Mouse (Mus musculus) embryonic facial prominence, embryonic 10.5 days (tissue): ENCODE data around the gene Slc35e3. TPM values are rescaled to one million over a fixed set of nuclear protein-coding genes. Genes with fewer than 3 reads are reported as not detected.
"Not testable (repeated sequence)": the region's sequence is repeated elsewhere in the genome, so short reads cannot be mapped to it uniquely, and the experiment has no call there.

Source experiments
- DNase-seq: peaks from one replicate; pipeline ENCODE4 v3.0.0-alpha.2; 2017; ENCODE audit warnings: low spot score
- H3K27ac ChIP-seq: fragments of 300-500 bp; sonication (generic); replicated peaks from 2 replicates; pipeline ENCODE4 v1.5.1; 2016; ENCODE audit warnings: mild to moderate bottlenecking
- H3K27me3 ChIP-seq: fragments of 300-500 bp; sonication (generic); replicated peaks from 2 replicates; pipeline ENCODE4 v1.6.1; 2016; ENCODE audit warnings: low read depth, mild to moderate bottlenecking; ENCODE audit not compliant: poor library complexity, severe bottlenecking
- H3K36me3 ChIP-seq: fragments of 300-500 bp; sonication (generic); replicated peaks from 2 replicates; pipeline ENCODE4 v1.6.1; 2016; ENCODE audit warnings: mild to moderate bottlenecking, moderate library complexity
- H3K4me1 ChIP-seq: fragments of 300-500 bp; sonication (generic); 2 replicates; pipeline ENCODE4 v1.6.1; 2016
- H3K4me3 ChIP-seq: fragments of 300-500 bp; sonication (generic); 2 replicates; pipeline ENCODE4 v1.5.1; 2016; ENCODE audit warnings: mild to moderate bottlenecking, moderate library complexity
- H3K9me3 ChIP-seq: fragments of 300-500 bp; sonication (generic); 2 replicates; pipeline ENCODE4 v1.6.1; 2016; ENCODE audit warnings: mild to moderate bottlenecking
- WGBS: fragments of 180-500 bp; shearing (Covaris S2); methylation state at CpG from one replicate; pipeline ENCODE4 v1.1.7; 2016; 5-methylcytosine and 5-hydroxymethylcytosine counted together
- polyA plus RNA-seq: library from polyadenylated mRNA; unstranded; fragments of >200 nt; fragmentation: Nextera tagmentation; extraction: Ambion mirVana; gene quantifications from 2 replicates; pipeline ENCODE4 v1.2.1, GENCODE M21; 2016

The Slc35e3 gene
- polyA plus RNA-seq, 1 experiment from 2014 or later, result 24.7 TPM

DNA sequence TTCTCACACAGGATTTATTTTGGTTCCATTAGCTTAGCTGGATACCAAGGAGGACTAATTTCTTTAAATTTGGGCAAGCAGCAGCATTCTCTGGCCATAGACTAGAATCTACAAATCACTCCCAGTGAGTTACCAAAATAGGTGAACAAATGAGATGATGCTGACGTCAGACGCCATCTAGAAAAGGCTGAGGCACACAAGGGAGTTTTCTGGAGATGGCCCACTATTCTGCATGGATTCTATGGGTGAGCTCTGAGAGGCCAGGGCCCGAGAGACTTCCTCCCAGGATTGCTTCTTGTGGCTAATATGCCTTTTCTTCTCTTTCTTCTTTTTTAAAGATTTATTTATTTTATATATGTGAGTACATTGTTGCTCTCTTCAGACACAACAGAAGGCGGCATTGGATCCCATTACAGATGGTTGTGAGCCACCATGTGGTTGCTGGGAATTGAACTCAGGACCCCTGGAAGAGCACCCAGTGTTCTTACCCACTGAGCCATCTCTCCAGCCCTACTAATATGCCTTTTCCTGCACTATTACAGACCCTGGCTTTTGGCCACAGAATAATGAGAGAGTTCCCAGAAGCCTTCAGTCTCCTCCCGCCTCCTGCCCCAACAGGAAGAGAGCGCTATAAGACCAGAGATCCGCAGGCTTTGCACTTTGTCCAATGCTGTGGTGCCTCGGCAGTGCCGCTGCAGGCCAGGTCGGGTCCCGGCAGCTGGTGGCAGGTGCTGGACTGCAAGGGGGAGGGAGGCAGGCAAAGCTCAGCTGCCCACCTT, 19.1 kb upstream of the Slc35e3 start:
- DNase-seq, result no peak
- WGBS, result 94% methylated on average over 11 of the region's 11 CpGs
- H3K36me3 ChIP-seq, result peaks cover 96% of the 10 kb centered on the region

DNA sequence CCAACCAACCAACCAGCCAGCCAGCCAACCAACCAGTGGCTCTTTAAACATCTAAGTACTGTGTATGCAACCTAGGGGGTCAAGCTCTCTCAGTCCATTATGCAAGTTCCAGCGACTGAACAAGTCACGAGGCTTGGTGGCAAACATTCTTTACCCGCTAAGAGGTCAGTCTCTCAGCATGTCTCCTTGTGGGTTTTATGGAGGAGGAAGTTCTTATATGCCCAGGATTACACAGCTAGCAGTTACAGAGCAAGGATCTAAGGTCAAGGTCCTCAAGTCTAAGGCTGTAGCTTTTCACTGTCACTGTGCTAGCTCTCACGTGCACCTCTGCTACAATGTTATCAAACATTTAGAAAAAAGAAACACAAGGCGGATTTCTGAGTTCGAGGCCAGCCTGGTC, 18.4 kb upstream of the Slc35e3 start:
- WGBS, result 95% methylated on average over 6 of the region's 6 CpGs
- H3K27ac ChIP-seq, result no peak overlapping the region
- H3K36me3 ChIP-seq, result peaks cover 96% of the 10 kb centered on the region
- no peaks in the 10 kb centered on the region for H3K4me1 ChIP-seq
- no peak for DNase-seq
- H3K27me3 ChIP-seq, result no peaks in the 10 kb centered on the region
- H3K9me3 ChIP-seq, result no peaks in the 10 kb centered on the region
- H3K4me3 ChIP-seq, result no peak overlapping the region

More for the DNA sequence above, 19.1 kb upstream of the Slc35e3 start:
- Histone ChIP-seq H3K27me3 (no peaks in the 10 kb centered on the region), H3K9me3 (no peaks in the 10 kb centered on the region), H3K4me1 (no peaks in the 10 kb centered on the region), H3K27ac (no peak overlapping the region), H3K4me3 (no peak overlapping the region)

DNA sequence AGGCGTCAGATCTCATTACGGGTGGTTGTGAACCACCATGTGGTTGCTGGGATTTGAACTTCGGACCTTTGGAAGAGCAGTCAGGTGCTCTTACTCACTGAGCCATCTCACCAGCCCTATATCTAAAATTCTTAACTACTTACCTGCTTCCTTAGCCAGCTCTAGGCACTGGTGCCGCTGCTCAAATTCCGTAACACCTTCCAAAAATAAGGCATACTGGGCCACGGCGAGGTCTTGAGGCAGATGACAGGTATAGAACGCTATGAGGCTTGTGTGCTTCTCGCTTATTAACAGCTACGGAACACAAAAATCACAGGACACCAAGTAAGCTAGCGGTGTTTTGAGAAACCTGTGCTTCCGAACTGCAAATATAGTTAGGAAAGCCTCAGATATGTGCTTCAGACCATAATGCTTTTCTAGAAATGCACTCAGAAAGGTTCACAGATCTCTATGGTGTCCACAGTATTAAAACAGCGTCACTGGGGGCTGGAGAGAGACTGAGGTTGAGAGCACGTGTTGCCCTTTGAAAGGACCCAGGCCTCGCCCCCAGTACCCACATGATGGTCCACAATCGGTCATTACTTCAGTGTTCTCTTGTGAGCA, 17.5 kb upstream of the Slc35e3 start:
- H3K9me3 ChIP-seq, result no peaks in the 10 kb centered on the region
- H3K36me3 ChIP-seq, result peaks cover 99% of the 10 kb centered on the region
- H3K27ac ChIP-seq, result no peak overlapping the region
- no peaks in the 10 kb centered on the region for H3K4me1 ChIP-seq
- no peaks in the 10 kb centered on the region for H3K27me3 ChIP-seq
- no peak overlapping the region for H3K4me3 ChIP-seq
- DNase-seq, result no peak
- WGBS, result 96% methylated on average over 16 of the region's 16 CpGs

DNA sequence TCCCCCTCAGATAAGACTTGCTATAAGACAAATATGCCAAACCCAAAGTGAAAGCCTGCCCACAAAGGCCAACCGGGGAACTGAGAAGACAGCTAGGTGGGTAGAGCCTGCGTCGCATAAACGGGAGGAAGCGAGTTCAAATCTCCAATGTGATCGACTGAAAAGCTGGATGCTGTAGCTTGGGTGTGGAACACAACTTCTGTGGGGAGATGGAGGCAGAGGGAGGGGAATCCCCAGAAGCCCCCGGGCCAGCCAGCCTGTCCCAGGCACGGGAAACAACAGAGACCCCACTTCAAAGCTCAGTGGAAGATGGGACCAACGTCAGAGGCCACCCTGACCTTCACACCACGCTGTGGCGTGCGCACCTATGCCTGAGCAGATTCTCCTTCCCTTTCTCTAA, 16.8 kb upstream of the Slc35e3 start:
- Histone ChIP-seq H3K4me1 (no peaks in the 10 kb centered on the region), H3K9me3 (no peaks in the 10 kb centered on the region), H3K27ac (no peak overlapping the region), H3K4me3 (no peak overlapping the region), H3K27me3 (no peaks in the 10 kb centered on the region), H3K36me3 (peaks cover 99% of the 10 kb centered on the region)
- DNase-seq, result no peak
- WGBS, result 96% methylated on average over 12 of the region's 12 CpGs

DNA sequence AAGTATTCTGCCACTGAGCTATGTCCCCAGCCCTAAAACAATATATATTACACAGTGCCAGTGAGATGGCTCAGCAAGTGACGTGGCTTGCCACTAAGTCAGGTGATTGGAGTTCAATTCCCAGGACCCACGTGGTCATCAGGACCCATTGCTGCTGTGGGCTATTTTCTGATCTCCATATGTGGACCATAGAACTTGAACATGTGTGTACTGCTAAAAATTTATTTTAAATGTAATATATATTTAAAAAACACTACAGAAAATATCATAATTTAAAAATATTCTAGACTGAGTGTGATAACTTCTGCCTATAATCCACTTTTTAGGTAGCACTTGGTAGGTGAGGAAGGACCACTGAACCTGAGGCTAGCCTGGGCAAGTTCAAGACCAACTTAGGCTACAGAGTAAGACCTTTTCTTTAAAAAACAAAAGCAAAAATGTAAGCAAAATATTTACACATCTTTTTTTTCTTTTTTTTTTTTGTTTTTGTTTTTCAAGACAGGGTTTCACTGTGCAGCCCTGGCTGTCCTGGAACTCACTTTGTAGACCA, 16.2 kb upstream of the Slc35e3 start:
- Histone ChIP-seq H3K36me3 (peaks cover 99% of the 10 kb centered on the region), H3K27ac (no peak overlapping the region), H3K9me3 (no peaks in the 10 kb centered on the region), H3K4me1 (no peaks in the 10 kb centered on the region), H3K4me3 (no peak overlapping the region), H3K27me3 (no peaks in the 10 kb centered on the region)
- WGBS, result 93% methylated on average over 2 of the region's 2 CpGs
- no peak for DNase-seq

DNA sequence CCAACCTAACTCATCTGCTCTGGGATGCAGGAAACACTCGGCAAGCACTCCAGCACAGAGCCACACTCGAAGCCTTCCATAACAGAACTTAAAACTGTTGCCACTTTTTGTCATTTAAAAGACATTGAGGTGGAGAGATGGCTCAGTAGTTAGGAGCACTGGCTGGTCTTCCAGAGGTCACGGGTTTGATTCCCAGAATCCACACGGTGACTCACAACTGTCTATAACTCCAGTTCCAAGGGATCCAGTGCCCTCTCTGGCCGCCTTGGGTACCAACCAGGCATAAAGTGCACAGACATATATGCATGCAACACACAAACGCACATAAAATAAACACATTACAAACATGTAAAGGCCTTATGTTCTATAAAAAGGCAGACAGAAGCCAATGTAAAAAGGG, 15.4 kb upstream of the Slc35e3 start:
- no peaks in the 10 kb centered on the region for H3K27me3 ChIP-seq
- no peak overlapping the region for H3K27ac ChIP-seq
- H3K9me3 ChIP-seq, result no peaks in the 10 kb centered on the region
- no peaks in the 10 kb centered on the region for H3K4me1 ChIP-seq
- no peak for DNase-seq
- peaks cover 99% of the 10 kb centered on the region for H3K36me3 ChIP-seq
- no peak overlapping the region for H3K4me3 ChIP-seq
- WGBS, result 94% methylated on average over 6 of the region's 6 CpGs

DNA sequence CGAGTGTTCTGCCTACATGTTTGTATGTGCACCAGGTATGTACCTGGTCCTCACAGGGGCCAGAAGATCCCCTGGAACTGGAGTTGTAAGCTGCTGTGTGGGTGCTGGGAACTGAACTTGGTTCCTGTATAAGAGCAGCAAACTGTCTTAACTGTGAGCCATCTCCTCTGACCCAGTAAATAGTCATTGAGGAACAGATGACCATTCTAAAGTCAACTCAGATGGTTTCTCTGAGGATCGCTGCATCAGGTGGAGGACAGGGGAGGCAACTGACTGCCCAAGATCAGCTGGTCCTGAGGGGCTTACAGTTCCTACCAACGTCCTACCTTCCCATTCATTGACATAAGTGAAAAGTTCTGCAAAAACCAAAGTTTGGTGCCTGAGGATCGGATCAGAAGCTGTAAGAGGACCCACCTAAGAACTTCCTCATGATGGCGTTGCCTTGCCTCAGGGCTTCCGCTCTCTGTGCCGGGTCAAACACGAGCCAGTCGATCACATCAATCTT, 14.7 kb upstream of the Slc35e3 start:
- no peaks in the 10 kb centered on the region for H3K4me1 ChIP-seq
- no peaks in the 10 kb centered on the region for H3K27me3 ChIP-seq
- H3K4me3 ChIP-seq, result no peak overlapping the region
- no peak for DNase-seq
- H3K27ac ChIP-seq, result no peak overlapping the region
- H3K36me3 ChIP-seq, result peaks cover 99% of the 10 kb centered on the region
- 96% methylated on average over 9 of the region's 9 CpGs for WGBS
- no peaks in the 10 kb centered on the region for H3K9me3 ChIP-seq

DNA sequence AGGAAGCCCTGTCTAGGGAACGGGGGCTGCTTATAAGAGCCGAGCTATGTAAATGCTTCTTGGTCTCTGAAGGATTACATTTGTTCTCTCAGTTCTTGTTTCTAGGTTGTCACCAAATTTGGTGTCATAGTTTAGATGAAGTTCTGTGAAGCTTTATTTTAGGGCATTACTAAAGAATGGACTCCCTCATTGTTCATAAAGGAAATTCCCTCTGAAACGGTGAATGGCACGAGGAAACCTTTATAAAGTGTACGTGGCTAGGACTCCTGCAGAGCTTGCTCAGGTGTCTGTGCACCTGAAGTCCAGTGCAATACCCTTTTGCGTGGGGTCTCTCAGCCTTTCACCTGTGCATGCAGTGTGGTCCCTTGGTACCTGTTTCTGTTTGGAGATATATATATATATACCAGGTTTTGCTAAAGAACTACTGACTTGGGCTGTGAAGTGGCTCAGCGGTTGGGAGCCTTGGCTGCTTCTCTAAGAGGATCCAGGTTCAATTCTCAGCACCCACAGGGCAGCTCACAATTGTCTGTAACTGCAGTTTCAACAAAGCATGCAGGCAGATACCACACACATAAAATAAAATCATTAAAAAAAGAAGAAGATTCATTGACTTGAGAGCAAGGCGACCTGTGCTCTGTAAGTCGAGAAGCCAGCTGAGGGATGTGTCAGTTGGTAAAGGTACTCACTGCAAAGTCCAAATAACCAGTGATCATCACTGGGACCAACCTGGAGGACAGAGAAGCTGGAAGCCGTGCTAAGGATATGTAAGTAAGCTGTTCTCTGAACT, 13.9 kb upstream of the Slc35e3 start:
- WGBS, result 94% methylated on average over 10 of the region's 10 CpGs
- no peak overlapping the region for H3K4me3 ChIP-seq

DNA sequence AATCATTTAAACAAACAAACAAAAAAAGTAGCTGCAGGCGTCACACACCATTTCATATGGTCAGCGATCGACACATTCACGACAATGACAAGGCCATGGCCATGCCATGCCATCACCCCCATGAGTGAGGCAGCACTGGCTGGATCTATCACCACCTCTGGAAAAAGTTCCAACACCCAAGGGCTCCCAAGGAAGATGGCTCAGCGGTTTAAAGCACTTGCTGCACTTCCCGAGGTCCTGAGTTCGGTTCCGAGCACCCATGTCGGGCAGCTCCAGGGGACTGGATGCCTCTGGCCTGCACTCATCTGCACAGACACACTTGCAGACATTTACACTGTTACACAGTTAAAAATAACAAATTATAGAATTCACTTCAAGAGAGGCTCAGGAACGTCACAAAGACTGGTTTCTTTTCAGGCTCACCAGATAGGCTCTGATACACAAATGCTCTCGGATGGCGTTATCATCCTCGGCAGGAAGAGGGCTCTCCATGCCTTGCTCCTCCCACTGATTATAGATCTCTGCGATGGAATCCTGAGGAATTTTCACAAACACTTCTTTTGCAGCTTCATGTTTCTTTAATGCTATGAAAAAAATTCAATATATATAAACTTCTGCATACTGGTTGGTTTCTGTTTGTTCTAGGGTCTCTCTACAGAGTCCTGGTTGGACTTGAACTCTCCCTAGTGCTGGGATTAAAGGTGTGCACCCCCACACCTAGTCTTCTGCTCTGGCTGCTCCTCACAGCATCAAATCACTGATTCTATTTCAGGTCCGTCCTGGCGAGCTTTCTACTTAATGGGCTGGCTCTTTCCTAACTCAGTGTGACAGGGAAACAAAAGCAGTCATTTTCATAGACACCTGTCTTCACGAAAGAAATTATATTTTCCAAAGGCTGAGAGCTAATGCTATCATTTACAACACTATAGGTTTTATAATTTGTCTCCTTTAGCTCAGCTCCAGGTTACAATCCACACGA, 12.9 kb upstream of the Slc35e3 start:
- Histone ChIP-seq H3K36me3 (peaks cover 99% of the 10 kb centered on the region), H3K27ac (no peak overlapping the region), H3K4me1 (no peaks in the 10 kb centered on the region), H3K9me3 (no peaks in the 10 kb centered on the region), H3K4me3 (no peak overlapping the region), H3K27me3 (no peaks in the 10 kb centered on the region)
- no peak for DNase-seq
- 92% methylated on average over 18 of the region's 18 CpGs for WGBS

More for the DNA sequence above, 13.9 kb upstream of the Slc35e3 start:
- no peak for DNase-seq
- peaks cover 99% of the 10 kb centered on the region for H3K36me3 ChIP-seq
- no peaks in the 10 kb centered on the region for H3K27me3 ChIP-seq
- H3K27ac ChIP-seq, result no peak overlapping the region
- no peaks in the 10 kb centered on the region for H3K9me3 ChIP-seq
- H3K4me1 ChIP-seq, result no peaks in the 10 kb centered on the region

DNA sequence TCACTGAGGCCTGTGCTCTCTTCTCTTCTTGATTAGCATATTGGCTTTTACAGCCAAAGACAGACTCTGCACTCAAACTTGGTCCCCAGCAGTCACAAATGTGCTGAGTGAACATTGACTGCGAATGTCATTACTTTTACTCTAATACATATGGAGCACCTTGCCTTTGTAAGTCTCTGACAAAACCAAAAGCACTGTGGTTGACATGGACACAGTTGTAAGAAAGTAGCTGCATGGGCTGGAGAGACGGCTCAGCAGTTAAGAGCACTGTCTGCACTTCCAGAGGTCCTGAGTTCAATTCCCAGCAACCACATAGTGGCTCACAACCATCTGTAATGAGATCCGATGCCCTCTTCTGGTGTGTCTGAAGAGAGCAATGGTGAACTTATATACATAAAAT, 12.2 kb upstream of the Slc35e3 start:
- H3K27me3 ChIP-seq, H3K4me1 ChIP-seq, H3K27ac ChIP-seq, DNase-seq, H3K4me3 ChIP-seq, H3K9me3 ChIP-seq: not testable (repeated sequence)
- peaks cover 95% of the 10 kb centered on the region for H3K36me3 ChIP-seq
- WGBS, result 94% methylated on average over 3 of the region's 3 CpGs

DNA sequence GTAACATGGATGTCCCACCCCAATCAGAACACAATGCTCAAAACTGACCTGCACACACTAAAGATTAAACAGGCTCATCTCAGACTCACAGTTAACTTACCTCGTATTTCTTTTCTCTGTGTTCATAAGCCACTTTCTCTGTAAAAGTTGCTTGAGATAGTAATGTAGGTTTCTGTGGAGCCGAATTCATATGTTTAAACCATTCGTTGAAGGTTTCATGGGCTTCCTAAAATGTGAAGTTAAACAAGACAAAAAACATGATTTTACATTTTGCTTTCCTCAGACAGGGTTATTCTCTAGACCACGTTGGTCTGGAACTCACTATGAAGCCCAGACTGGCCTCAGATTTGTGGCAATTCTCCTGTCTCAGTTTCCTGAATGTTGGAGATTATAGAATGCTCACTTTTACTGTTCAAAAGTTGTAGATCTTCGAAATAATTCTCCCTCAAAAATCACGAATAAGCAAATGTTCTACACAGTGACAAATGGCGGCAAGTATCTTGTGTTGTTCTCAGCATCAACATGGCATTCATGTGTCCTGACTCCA, 11.7 kb upstream of the Slc35e3 start:
- WGBS, result 94% methylated on average over 7 of the region's 7 CpGs
- DNase-seq, result no peak
- H3K4me1 ChIP-seq, result no peaks in the 10 kb centered on the region
- H3K27me3 ChIP-seq, result no peaks in the 10 kb centered on the region
- H3K9me3 ChIP-seq, result no peaks in the 10 kb centered on the region
- H3K27ac ChIP-seq, result no peak overlapping the region
- H3K36me3 ChIP-seq, result peaks cover 96% of the 10 kb centered on the region
- no peak overlapping the region for H3K4me3 ChIP-seq
